Mouse (Mus musculus) embryo, embryonic 11.5 days (tissue): ENCODE results near the gene Jakmip3.

ENCODE experiments used
- DNase-seq: peaks from one replicate; pipeline ENCODE4 v3.0.0-alpha.2; 2012; ENCODE audit warnings: low read depth, low spot score

Gene Jakmip3

GRCm38 (mm10) chr7:139063406-139063805, 122.9 kb downstream of the Jakmip3 start:
- no peak for DNase-seq

GRCm38 (mm10) chr7:139068182-139068623, 127.7 kb downstream of the Jakmip3 start:
- no peak for DNase-seq

GRCm38 (mm10) chr7:139074189-139074588, 133.7 kb downstream of the Jakmip3 start:
- DNase-seq: no peak

- DNase-seq: no peak
Measured at GRCm38 (mm10) chr7:139075054-139075794, 134.7 kb downstream of the Jakmip3 start.

GRCm38 (mm10) chr7:139077283-139077682, 136.8 kb downstream of the Jakmip3 start:
- no peak for DNase-seq

- no peak for DNase-seq
Measured at GRCm38 (mm10) chr7:139078181-139078580, 137.7 kb downstream of the Jakmip3 start.

- DNase-seq: no peak
Measured at GRCm38 (mm10) chr7:139079141-139079540, 138.6 kb downstream of the Jakmip3 start.

- no peak for DNase-seq
Measured at GRCm38 (mm10) chr7:139080714-139081113, 140.2 kb downstream of the Jakmip3 start.

GRCm38 (mm10) chr7:139081158-139081557, 140.6 kb downstream of the Jakmip3 start:
- DNase-seq: no peak

- DNase-seq: no peak
Measured at GRCm38 (mm10) chr7:139082281-139082680, 141.8 kb downstream of the Jakmip3 start.

- DNase-seq: no peak
Measured at GRCm38 (mm10) chr7:139084316-139084715, 143.8 kb downstream of the Jakmip3 start.

- DNase-seq: no peak
Measured at GRCm38 (mm10) chr7:139085629-139086194, 145.2 kb downstream of the Jakmip3 start, which contains the start of gene Dpysl4. Gene Dpysl4 (plus strand): TSS chr7:139086001.

- DNase-seq: no peak
Measured at GRCm38 (mm10) chr7:139086195-139087158, 145.9 kb downstream of the Jakmip3 start.

GRCm38 (mm10) chr7:139087801-139088200, 147.3 kb downstream of the Jakmip3 start:
- DNase-seq: no peak

- no peak for DNase-seq
Measured at GRCm38 (mm10) chr7:139089892-139090874, 149.7 kb downstream of the Jakmip3 start.

- no peak for DNase-seq
Measured at GRCm38 (mm10) chr7:139091681-139092080, 151.2 kb downstream of the Jakmip3 start.

- DNase-seq: no peak
Measured at GRCm38 (mm10) chr7:139092676-139093075, 152.1 kb downstream of the Jakmip3 start.

GRCm38 (mm10) chr7:139093124-139093523, 152.6 kb downstream of the Jakmip3 start:
- DNase-seq: no peak

GRCm38 (mm10) chr7:139093781-139094180, 153.3 kb downstream of the Jakmip3 start:
- no peak for DNase-seq

GRCm38 (mm10) chr7:139094761-139095160, 154.2 kb downstream of the Jakmip3 start:
- no peak for DNase-seq

- DNase-seq: no peak
Measured at GRCm38 (mm10) chr7:139095282-139095681, 154.8 kb downstream of the Jakmip3 start.
